Mouse (Mus musculus) mesoderm, embryonic 11.5 days (tissue): ENCODE results near the gene Lgals1.
"Not testable (repeated sequence)": the region's sequence is repeated elsewhere in the genome, so short reads cannot be mapped to it uniquely, and the experiment has no call there.

Experiments used
- DNase-seq: peaks from one replicate; pipeline ENCODE4 v3.0.0-alpha.2; 2012; ENCODE audit warnings: low read depth, low spot score

The Lgals1 gene

DNA sequence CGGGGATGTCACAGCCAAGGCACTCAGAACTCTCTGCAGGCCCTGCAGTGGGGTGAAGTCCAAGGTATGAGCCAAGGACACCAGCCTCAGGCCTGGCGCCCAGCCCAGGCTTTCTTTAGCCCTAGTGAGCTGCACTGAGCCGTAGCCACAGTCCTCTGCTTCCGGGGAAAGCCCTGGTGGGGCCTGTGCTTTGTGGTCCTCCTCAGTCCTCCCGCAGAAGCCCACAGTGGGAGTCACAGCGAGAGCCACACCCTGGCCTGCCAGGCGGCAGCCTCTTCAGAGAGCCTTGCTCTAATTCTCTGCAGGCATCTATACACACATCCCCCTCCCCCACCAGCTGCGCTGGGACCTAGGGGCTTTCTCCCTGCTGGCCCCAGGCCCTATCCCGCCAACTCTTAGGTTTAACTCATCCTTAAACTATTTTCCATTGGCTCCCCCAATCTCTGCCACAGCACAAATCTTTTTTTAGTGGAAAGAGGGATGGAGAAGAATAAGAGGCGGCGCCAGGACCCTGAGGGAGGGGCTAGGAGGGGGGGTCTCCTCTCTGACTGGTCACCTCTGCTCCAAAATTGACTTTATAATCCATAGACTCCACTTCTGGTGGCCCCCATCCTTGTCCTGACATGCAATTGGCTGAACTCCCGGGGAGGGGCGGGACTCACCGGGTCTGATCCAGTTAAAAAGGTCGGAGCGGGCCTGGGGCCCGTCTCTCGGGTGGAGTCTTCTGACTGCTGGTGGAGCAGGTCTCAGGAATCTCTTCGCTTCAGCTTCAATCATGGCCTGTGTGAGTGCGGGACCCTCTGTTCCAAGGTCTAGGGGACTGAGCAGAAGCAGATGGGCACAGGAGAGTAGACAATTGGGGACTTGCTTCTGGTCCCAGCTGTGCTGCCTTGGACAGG lies at the start of gene Lgals1:
Gene Lgals1 (plus strand): TSS at position 705 of the 899 bp plus-strand sequence.
- DNase-seq = peak; percentile 88

DNA sequence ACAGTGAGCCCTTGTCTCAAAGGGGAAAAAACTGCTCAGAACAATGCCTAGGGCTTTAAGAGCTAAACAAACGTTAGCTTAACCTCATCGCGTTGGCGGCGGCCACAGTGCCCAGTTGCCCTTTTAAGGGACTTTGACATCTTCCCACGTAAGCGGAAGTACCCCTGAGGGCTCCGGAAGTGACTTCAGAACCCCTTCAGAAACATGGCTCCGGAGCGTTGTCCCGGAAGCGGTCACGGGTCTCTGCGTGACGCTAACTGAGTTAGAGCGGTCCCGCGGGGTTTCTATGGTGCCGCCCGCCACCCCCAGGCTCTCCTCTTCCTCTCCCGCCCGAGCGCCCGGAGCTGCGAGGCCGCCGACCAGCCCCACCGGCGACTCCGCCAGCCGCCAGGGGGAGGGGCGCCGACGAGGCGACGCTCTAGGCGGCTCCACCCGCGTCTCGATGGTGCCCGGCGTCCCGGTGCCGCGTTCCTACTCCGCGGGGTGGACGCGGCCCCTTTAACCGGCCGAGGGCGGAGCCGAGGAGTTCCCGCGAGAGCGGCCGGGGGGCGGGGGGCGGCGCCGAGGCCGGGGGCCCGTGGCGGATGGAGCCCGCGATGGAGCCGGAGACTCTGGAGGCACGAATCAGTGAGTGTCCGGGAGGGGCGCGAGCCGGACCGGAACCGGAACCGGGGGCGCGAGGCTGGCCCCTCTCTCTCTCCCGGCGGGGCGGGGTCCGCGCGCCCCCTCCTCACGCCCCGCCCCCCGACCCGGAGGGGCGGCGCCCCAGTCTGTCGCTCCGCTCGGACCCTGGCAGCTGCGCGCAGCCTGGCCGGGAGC lies 49.3 kb upstream of the Lgals1 start, which contains the start of gene Gga1:
Gene Gga1 (plus strand): TSS at position 200 of the 819 bp plus-strand sequence.
- DNase-seq = peak; percentile 98

DNA sequence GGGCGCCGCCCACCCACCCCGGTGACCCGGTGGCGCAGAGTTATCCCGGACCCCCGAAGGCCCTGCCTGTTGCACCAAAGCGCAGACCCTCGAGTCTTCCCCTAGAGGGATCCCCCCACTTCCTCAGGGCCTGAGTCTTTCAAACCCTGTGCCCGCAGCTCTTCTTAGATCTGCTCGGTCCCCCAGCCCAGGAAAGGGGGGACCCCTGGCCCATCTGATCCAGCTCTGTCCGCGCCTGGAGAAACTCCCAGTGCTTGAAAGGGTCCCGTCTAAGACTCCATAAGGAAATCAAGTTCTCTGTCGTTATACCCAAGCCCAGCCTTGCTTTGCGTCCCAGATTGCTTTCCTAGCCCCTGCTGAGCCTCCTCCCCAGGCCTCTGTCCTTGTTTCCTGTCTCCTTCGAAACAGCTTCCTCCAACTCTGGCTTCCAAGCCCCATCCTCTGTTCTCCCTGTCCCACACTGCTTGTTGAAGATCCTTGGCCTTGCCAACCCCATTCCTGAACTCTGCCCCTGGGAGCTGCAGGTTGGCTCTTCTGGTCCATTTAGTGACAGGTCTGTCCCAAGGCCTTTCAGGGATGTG lies 48.6 kb upstream of the Lgals1 start:
- DNase-seq = no peak

DNA sequence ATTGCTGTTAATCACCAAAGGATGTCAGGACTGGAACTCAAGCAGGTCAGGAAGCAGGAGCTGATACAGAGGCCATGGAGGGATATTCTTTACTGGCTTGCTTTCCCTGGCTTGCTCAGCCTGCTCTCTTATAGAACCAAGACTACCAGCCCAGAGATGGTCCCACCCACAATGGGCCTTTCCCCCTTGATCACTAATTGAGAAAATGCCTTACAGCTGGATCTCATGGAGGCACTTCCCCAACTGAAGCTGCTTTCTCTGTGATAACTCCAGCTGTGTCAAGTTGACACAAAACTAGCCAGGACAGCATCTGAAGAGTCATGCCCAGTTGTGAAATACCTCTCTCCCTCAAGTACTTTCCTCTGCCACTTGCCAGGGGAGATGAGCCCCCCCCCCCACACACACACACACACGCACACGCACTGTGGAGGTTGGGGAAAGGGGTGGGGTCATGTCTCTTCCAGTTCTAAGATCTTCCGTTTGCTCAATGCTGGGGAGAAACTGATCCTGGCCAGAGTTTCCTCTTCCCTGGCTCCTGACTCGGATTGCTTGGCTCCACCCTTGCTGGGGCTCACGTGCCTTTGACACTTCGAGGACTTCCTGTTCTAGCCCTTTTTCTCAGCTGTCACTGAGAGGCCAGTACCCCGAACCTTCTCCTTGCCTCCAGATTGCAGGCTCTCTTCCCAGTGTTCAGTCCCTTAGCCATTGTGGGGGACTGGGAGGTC lies 47.6 kb upstream of the Lgals1 start:
- not testable (repeated sequence) for DNase-seq

DNA sequence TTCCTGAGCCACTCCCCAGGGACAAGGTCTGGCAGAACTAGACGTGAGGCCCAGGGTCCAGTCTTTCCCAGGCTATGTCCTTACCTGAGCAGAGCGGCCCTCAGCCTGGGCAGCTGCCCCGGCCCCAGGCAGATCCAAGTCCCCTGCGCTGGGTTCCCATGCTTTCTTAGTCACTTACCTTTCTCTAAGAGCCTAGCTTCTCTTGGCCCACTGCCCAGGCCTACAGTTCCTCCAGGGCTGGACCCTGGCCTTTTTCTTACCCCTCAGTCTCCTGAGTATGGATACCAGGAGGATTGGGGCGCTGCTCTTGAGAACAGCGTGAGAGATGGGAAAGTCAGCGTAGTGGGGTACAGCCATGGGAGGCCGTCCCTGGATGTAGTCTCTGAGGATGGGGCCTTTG lies 46.1 kb upstream of the Lgals1 start:
- DNase-seq = no peak

DNA sequence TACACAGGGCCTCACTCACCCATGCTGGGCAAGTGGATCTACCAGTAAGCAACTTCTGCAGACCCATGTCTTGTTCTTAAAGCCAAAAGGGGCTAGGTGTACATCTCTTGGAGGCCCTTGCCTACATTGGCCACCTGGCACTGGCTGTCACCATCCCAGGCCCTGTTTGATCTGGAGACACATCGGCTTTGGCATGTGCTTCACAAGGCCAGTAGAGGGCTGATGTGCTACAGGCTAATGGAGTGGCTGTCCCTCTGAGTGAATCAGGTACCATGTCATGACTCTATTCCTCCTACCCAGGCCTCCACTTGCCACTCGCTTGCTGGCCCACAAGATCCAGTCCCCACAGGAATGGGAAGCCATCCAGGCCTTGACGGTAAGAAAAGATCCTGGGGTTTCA lies 44.7 kb upstream of the Lgals1 start:
- DNase-seq = no peak

DNA sequence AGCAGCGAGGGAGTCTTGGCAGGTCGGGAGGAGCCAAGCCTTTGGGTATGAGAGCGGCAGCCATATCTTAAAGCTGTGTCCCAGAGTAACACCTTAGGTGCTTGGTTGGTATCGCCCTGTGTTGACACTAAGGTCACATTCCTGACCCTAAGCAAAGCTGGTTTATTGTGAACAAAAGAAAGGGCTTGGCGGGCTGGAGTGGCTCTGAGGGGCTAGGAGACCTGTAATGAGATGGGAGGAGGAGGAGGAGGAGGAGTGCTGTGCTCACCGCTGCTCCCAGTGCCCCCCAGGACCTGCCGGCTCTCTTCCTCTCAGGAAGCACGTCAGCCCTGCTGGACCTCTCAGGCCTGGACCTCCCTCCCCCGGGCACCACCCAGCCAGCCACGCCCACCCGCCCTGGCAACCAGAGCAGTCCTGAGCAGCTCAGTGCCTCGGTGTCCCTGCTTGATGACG lies 37.1 kb upstream of the Lgals1 start:
- no peak for DNase-seq

DNA sequence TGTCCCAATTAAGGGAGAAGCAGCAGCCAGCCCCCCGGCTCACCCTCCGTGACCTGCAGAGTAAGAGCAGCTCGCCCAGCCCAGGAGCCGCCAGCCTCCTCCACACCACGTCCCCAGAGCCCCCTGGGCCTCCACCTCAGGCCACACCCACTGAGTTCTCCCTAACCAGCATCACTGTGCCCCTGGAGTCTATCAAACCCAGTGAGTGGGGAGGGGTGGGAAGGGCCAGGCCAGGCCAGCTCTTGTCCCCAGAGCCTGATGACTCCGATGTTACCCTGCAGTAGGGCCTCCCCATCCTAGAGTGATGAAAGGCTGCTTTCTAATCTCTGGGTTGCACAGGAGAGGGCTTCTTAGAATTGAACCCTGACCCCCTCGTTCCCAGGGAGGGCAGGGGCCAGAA lies 34.1 kb upstream of the Lgals1 start:
- DNase-seq = no peak

DNA sequence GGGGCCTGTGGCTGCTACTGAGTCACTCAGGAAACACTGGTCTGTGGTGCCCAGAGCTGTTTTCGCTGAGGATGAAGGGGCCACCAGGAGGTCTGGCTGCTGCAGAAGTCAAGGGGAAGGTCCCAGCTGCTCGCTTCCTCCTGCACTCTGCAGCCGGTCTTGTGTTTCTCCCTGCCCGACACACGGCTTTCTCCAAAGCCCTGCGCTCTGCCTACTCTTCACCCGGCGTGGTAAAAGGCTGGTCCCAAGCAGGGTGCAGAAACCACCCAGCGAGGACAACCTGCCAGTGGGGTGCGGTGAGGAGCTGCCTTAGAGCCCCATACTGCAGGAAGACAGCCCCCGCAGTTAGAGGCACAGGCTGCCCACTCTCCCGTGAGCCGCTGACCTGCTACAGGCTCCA lies 31.8 kb upstream of the Lgals1 start:
- no peak for DNase-seq

DNA sequence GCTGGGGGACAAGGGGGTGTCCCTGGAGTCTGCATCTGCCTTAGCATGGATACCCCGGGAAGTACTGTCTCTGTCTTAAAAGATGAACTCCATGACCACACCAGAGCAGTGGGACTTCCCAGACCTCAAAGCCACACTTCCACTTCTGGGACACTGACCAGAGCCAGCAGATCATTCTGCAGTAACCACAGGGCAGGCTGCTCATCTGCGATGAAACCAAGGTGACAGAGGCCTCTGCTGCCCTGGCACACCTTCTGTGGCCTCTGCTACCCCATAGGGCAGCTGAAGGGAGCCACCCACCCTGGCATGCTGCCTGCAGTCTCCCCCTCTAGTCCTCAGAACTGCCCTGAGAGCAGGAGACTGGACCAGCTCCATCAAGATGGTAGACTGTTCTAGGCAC lies 30.8 kb upstream of the Lgals1 start:
- no peak for DNase-seq

DNA sequence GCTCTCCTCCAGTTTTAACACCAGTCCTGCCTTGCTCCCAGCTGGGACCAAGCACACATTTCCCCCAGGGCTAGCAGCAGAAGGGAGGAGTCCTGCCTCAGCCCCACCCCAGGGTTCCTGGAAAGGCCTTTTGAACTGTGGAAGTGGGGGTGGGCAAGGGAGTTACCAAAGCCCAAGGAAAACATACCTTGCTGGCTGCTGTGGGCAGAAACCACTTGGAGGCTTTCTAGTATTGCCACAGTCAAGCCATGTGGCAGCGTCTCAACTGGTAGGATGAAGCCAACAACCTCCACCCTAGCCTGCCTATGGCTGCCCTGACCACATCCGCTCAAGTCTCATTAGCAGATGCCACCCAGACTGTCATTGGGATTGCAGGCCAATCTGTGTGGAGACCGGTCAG lies 30.4 kb upstream of the Lgals1 start:
- no peak for DNase-seq

DNA sequence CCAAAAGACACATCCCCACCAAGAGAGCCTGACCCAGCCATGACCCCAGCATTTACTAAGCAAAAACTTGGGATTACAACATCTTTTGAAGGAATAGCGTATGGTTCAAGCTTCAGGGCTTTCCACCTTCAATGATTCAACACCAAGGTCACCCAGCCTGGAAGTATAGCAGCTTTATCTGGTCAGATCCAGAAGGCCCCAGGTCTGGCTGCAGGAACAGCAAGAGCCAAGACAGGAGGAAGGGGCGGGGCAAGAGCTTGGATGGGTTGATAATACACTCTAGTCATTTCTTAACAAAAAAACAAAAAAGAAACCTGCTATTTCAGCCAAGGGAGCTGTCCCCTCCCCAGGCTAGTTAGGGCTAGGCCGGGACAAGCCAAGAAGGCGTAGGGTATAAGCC lies 29.0 kb upstream of the Lgals1 start:
- no peak for DNase-seq

DNA sequence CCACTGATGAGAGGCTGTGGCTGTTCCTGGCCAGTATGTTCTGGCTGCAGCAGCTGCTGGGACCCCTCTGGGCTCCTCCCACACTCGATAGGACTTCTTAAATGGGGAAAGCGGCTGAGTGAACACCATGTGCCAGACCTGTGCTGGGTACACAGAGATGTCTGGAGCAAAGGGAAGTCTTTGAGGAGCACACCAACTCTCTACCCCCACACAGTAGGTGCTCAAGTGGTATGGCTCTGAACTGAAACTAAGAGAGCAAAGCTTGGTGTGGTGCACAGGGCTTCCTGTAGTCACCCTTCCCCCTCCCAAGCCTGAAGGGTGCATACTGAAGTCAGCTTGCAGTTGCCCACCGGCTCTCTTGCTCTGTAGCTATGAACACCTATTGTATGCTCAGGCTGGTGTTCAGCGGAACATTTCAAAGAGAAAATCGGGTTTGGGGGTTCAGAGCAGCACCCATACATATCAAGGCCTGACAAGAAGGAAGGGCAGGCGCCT lies 28.0 kb upstream of the Lgals1 start:
- no peak for DNase-seq

DNA sequence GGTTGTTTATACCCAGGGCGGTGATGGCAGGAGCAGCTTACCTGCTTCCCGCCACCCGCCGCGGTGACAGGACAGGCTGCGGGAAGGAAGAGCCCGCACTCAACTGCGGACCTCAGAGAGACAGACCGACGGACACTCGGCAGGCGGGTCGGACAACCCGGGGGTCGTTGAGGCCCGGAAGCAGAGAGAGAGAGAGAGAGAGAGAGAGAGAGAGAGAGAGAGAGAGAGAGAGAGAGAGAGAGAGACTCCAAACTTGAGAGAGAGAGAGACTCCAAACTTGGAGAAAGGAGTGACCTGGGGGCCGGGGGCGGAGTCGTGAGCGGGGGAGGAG lies 27.2 kb upstream of the Lgals1 start, which contains the start of gene Gm49510:
Gene Gm49510 (plus strand): TSS at position 259 of the 331 bp plus-strand sequence.
- no peak for DNase-seq

DNA sequence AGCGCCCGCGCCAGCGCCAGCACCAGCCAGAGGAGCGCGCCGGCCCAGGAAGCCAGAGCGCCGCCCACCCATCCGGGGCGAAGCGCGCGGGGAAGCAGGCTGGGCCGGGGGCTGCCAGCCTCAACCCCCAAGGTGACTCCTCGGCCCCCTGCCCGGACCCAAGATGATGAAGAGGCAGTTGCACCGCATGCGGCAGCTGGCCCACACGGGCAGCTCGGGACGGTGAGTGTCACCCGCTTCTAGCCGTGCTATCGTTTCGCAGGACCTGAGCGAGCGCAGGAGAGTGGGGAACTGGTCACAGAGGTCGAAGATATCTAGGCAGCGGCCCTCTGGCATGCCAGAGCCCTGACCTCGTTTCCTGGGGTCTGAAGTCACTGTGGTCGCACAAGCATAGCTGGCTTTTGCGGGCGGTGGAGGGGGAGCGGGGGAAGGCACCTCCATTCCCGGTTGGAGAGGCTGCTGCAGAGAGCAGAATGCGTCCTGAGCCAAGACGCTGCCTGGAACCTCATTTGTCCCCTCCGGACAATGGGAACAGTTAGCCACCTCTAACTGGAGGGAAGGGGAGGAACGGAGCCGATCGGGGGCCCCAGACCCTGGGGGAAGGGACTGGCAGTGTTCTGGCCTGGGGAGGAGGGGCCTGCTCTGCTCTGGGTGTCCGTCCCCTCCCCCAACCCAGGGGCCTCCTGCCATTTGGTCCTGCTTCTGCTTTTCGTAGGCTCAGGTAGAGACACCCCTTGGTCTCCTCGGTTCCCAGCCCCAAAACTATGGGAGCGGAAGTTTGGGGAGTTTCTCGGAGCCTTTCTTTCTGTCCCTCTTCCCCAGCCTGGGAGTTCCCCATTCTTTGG lies 26.6 kb upstream of the Lgals1 start, which contains the start of gene Sh3bp1:
Gene Sh3bp1 (plus strand): TSS at position 29 of the 845 bp plus-strand sequence.
- DNase-seq = peak; percentile 66

DNA sequence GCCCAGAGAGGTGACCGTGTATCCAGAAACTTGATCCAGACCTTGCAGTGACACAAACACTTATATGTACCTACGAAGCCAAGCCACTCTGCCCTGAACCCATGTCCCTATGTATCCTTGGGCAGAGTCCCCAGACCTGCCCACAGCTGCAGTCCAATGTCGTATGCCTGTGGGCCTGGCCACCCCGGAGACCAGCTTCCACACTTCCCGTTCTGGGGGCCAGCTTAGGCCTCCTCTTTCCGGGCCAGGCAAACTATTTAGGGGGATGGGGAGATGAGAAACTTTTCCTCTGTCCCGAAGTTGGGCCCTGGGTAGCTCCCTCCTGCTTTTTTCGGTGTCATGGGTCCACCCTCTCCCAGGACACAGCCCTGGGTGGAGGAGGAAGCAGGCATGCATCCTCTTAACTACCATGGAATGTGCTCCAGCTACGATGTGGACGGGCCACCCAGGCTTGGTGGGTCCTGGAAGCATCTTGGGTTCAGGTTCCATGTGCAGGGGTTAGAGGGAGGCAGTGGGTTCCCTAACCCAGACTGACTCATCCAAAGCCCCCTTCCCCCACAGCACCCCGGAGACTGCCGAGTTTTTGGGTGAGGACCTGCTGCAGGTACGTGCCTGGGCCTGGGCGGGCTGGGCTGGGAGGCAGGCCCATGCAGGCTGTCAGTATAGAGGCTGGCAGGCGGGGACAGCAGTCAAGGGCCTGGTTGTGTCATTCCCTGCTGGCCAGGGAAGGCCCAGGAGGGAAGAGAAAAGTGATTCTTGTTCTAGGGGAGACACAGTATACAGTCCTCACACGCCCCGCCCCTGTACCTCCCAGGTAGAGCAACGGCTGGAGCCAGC lies 25.7 kb upstream of the Lgals1 start:
- no peak for DNase-seq

DNA sequence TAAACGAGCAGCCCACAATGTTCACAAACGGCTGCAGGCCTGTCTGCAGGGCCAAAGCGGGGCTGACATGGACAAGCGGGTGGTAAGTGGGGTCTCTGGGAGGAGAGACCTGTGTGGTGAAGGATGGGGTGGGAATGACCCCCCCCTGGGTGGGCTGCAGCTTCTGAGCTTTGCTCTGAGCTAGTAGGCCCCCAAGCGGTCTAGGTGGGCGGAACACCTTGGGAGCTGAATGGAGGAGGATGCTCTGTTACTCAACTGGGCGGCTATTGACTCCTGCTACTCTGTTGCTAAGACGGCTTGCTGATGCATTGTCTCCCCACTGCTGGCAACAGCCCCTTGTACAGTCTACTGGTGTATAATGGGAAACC lies 25.1 kb upstream of the Lgals1 start:
- DNase-seq = no peak

DNA sequence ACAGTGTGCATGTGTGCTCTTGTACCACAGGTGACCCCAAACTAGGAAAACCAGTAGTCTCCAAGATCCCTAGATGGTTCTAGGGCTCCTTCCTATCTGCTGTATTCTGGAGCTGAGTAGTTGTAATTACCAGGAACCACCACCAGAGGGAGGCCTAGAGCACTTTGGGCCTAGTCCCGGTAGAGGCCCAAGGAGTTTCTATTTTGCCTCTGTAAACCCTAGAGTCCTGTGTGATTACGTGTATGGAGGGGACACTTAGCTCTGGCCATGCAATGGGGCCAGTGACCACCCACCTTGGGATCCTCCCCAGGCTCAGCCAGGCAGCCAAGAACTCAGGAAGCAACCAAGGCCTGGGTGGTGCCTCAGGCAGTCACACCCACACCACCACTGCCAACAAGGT lies 23.3 kb upstream of the Lgals1 start:
- peak; percentile 89 for DNase-seq

DNA sequence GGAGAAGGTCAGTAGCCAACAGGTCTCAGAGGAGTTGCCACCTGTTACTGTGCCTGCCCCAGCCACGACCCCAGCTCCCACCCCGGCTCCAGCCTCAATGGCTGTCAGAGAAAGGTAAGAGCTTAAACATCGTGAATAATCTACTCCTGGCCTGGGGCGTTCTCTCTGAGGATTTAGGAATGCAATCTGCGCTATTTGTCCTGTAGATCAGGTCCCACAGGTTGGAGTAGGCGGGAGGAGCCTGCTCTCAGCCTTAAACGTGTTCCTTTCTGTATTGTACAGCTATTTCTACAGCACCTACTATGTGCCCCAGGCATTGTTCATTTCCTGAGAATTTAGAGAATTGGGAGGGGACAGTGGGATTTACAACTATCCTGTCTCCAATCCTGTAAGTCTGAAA lies 18.1 kb upstream of the Lgals1 start:
- DNase-seq = no peak
